Mouse (Mus musculus) cerebellum, adult 18-20 months (tissue): Measurements from ENCODE around the gene Olig3.
"Not testable (repeated sequence)": the region's sequence is repeated elsewhere in the genome, so short reads cannot be mapped to it uniquely, and the experiment has no call there.

Experiments used
- DNase-seq, 2 experiments: peaks; one replicate each; pipeline ENCODE4 v3.0.0; 2021

Olig3 gene

DNA sequence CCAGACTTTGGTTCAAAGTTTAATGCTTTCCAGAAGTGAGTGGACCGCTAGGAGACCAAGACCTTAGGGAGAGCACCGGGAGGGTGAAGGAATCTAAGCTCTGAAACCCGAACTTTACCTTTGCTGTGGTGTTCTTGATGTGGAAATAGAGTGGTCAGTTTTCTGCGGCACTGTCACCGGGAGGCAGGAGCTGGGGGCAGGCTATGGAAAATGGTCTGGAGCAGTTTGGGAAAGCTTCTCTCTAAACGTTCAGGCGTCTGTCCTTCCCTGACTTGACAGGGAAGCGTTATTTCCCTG, 5.9 kb downstream of the Olig3 start:
- DNase-seq = no peak

GRCm38 (mm10) chr10:19362861-19363260, 6.5 kb downstream of the Olig3 start:
- DNase-seq = no peak

DNA sequence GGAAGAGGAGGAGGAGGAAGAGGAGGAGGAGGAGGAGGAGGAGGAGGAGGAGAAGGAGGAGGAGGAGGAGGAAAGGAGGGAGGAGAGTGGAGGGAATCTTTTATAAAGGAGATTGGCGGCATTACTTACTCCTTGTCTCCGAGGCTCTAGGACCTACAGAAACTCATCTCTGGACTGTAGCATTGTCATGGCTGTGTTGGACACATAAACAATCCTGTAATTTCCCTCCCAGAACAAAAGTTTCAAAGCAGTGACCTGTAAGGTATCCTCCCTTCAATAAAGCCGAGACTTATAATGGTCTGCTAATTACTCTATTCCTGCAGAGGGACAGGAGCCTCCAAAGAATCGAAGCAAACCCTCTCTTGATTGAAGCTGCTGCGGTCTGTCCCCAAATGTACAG, 7.0 kb downstream of the Olig3 start:
- no peak for DNase-seq

GRCm38 (mm10) chr10:19369143-19369542, 12.8 kb downstream of the Olig3 start:
- DNase-seq = no peak

GRCm38 (mm10) chr10:19370146-19370545, 13.8 kb downstream of the Olig3 start:
- no peak for DNase-seq

DNA sequence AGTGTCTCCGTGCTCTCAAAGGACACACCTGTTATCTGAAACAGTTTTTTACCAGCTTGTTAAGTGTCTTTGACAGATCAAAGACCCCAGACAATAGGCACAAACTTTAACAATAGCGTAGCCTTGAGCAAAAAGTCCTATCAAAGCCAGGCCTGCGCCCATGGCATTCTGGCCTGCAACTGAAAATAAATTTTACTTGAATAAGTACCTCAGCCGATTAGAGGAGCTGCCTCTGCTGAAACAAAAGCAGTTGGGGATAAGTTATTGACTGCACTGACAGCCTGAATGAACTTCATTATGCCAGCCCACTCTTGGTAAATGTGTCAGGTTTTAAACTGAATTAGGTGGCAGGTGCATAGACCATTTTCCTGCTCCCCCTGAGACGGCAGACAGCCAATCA, 15.9 kb downstream of the Olig3 start:
- no peak for DNase-seq

DNA sequence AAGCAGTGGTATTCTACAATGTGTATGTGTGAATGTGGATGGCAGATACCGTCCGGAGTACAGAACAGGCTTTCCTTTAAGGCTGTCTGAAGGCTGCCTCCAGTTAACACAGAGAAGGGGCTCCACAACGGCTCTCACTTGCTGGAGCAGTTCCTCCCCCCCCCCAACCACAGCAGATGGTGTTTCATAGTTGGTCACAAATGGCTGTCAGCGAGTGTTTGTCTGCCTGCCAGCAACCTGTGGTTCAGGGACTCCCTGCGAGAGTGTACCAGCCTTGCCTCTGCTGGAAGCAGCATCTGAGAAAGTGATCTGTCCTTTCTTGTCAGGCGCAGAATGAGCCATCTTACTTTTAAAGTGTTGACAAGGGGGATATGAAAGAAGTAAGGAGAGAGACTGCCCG, 17.5 kb downstream of the Olig3 start:
- peak; percentile 84 to 88 for DNase-seq

DNA sequence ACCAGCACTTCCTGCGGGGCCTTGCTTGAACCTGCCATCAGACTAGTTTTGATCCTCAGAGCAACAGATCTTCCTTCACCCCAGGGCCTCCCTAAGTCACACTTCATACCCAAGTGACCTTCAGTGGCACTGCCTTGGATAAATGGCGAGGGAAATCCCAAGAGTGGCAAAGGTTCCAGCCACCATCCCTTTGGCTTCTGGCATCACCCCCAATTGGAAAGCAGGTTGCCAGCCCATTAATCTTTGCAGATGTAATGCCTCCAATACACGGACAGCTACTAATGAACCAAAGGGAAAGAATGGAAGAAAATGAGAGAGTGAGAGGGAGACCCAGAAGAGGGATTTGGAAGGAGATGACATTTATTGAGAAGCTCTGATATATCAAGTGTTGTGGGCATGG, 18.0 kb downstream of the Olig3 start:
- DNase-seq = peak in 1 of 2 experiments; percentile 10

- no peak for DNase-seq
These were observed 19.5 kb downstream of the Olig3 start for GRCm38 (mm10) chr10:19375838-19376237.

DNA sequence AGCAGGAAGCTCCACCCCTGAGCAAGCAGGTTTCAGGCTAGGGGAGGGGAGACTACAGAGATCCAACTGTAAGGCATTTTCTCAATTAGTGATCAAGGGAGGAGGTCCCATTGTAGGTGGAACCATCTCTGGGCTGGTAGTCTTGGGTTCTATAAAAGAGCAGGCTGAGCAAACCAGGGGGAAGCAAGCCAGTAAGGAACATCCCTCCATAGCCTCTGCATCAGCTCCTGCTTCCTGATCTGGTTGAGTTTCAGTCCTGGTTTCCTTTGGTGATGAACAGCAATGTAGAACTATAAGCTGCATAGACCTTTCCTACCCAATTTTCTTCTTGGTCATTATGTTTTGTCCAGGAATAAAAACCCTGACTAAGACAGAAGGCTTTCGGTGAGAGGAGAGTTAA, 24.6 kb downstream of the Olig3 start:
- not testable (repeated sequence) for DNase-seq

DNA sequence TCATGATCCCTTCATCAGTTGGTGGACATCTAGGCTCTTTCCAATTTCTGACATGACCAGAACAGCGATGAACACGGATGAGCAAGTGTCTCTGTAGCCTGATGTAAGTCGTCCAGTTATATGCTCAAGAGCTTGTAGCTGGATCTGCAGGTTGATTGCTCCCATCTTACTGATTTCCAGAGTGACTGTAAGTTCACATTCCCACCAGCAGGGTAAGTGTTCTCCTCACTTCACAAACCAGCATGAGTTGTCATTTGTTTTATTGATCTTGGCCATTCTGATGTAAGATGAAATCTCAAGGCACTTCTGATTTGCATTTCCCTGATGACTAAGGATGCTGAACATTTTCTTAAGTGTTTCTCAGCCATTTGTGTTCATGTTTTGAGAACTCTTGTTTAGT, 27.8 kb downstream of the Olig3 start:
- DNase-seq = no peak

- no peak for DNase-seq
These were observed 35.5 kb downstream of the Olig3 start for GRCm38 (mm10) chr10:19391819-19392218.

- DNase-seq = no peak
These were observed 40.3 kb downstream of the Olig3 start for GRCm38 (mm10) chr10:19396485-19397137.

DNA sequence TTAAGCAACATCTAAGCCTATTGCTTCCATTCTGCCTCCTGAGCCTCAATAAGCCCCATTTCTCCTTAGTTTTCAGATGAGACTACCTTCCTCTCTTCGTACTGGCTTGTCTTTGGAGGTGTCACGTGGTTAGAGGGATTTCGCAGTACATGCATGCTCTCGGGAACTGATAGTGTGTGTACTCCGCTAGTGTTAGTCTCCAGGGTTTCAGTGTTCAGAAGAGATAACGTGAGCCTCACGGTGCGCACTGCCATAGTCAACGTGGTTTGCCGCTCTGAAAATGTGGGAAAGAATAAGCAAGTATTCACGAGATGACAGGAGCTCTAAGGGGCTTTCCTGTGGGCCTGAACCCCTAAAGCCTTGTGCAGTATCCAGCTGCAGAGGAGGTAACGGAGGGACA, 41.1 kb downstream of the Olig3 start:
- no peak for DNase-seq

DNA sequence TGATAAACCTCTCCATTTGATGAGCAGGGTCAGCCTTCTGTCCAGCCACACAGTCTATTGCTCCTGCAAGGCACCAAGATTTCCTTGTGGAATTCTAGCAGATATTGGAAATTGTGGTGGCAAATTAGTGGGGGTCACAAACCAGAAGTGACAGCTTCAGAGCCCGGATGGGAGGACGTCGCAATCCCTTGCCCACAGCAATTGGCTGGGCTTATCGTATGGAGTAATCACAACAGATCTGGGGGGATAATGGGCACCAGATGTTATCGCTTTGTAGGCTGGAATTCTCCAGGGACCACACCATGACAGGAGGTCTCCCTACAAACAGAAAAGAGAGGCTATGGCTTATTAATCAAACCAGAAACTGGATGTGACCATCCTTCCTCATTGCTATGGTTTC, 44.8 kb downstream of the Olig3 start:
- DNase-seq = no peak

GRCm38 (mm10) chr10:19404401-19404800, 48.1 kb downstream of the Olig3 start:
- no peak for DNase-seq

DNA sequence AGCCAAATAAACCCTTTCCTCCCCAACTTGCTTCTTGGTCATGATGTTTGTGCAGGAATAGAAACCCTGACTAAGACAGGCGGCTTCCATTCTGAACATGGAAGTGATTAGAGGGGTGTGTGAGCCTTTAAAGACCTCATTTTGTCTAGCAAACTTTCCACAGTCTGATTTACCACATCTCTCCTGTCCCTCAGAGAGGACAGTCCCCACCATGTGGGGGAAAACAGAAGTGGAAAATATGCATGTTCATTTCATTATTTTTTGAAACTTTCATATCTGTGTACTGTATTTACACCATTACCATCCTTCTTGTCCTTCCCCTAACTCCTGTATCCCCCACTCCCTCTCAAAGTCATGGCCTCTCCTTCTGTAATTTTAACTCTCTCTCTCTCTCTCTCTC, 49.6 kb downstream of the Olig3 start:
- DNase-seq = no peak

DNA sequence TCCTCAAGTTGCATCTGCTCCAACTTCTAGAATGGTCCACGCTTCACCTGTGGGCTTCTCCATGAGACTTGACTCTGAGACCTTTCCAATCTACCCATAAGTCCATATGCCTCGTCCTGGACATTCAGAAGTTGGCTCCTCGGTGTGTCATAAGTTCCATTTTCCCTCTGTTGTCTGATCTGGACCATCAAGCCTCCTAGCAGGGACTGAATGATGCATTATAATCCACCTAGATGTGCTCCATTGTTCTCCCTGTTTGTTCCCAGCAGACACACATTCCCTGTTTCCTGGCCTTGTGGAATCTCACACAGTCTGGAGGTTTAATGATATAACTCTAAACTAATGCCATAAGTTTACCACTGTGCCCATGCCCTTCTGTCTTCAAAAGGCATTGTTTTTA, 50.8 kb downstream of the Olig3 start:
- DNase-seq = no peak
